Mouse (Mus musculus) liver, embryonic 11.5 days (tissue): ENCODE results near the gene Rnf4. TPM values are rescaled to one million over a fixed set of nuclear protein-coding genes. Genes with fewer than 3 reads are reported as not detected.

Experiments
- ATAC-seq: fragments of 200-750 bp; cut with Nextera tagmentation; replicated peaks from 2 replicates; pipeline ENCODE4 v1.8.0; 2017; ENCODE audit warnings: moderate number of reproducible peaks, mild to moderate bottlenecking, moderate TSS enrichment, moderate library complexity; ENCODE audit not compliant: low FRiP score
- DNase-seq: peaks from one replicate; pipeline ENCODE4 v3.0.0-alpha.2; 2017; ENCODE audit warnings: low spot score
- H3K27ac ChIP-seq: fragments of 300-500 bp; sonication (generic); 2 replicates; pipeline ENCODE4 v1.5.1; 2014; ENCODE audit warnings: mild to moderate bottlenecking, low read depth, low read length, control low read depth
- H3K27me3 ChIP-seq: fragments of 300-500 bp; sonication (generic); replicated peaks from 2 replicates; pipeline ENCODE4 v1.6.1; 2014; ENCODE audit warnings: low read length, mixed read lengths; ENCODE audit not compliant: control insufficient read depth, insufficient read depth
- H3K36me3 ChIP-seq: fragments of 300-500 bp; sonication (generic); 2 replicates; pipeline ENCODE4 v1.6.1; 2014; ENCODE audit warnings: mild to moderate bottlenecking, low read length, moderate library complexity, mixed read lengths; ENCODE audit not compliant: control insufficient read depth, insufficient read depth
- H3K4me1 ChIP-seq: fragments of 300-500 bp; sonication (generic); replicated peaks from 2 replicates; pipeline ENCODE4 v1.6.1; 2014; ENCODE audit warnings: low read length, mixed read lengths; ENCODE audit not compliant: control insufficient read depth, insufficient read depth
- H3K4me2 ChIP-seq: fragments of 300-500 bp; sonication (generic); 2 replicates; pipeline ENCODE4 v1.6.1; 2014; ENCODE audit warnings: mild to moderate bottlenecking, control low read depth, moderate library complexity
- H3K4me3 ChIP-seq: fragments of 300-500 bp; sonication (generic); 2 replicates; pipeline ENCODE4 v1.5.1; 2014; ENCODE audit warnings: low read depth, low read length, control low read depth
- H3K9ac ChIP-seq: fragments of 300-500 bp; sonication (generic); 2 replicates; pipeline ENCODE4 v1.6.1; 2014; ENCODE audit warnings: low read depth, low read length, control low read depth
- H3K9me3 ChIP-seq: fragments of 300-500 bp; sonication (generic); 2 replicates; pipeline ENCODE4 v1.6.1; 2016; ENCODE audit warnings: low read length, inconsistent platforms, mixed read lengths; ENCODE audit not compliant: control insufficient read depth
- WGBS: fragments of 180-500 bp; shearing (Covaris S2); extraction: QIAGEN DNeasy Blood & Tissue Kit; methylation state at CpG from one replicate; pipeline ENCODE4 v1.1.7; 2014; 5-methylcytosine and 5-hydroxymethylcytosine counted together
- polyA plus RNA-seq: library from polyadenylated mRNA; unstranded; fragments of >200 nt; fragmentation: Nextera tagmentation; extraction: Ambion mirVana; gene quantifications from 2 replicates; pipeline ENCODE4 v1.2.1, GENCODE M21; 2014

Rnf4 gene
- polyA plus RNA-seq, 1 experiment from 2014 or later = 151 TPM

DNA sequence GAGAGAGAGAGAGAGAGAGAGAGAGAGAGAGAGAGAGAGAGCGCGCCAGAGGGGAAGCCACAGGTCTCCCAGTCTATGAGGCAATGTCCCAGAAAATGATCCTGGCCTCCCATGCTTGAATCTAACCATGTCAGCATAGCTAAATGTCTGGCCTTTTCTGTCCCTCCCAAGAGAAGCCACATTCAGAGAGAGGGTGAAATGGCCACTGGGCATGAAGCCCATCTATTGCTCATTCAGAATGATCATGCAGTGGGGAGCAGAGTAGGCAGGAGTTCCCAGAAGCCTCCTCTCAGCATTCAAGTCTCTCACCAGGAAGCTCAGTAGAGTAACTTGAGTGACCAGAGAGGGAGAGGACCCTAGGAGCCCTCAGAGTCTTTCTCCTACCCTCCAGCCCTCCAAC is 40.9 kb upstream of the Rnf4 start:
- no peak overlapping the region for H3K27ac ChIP-seq
- no peaks in the 10 kb centered on the region for H3K36me3 ChIP-seq
- WGBS = 78% methylated on average over 2 of the region's 2 CpGs
- no peaks in the 10 kb centered on the region for H3K4me1 ChIP-seq
- ATAC-seq (no peak), DNase-seq (no peak)
- H3K4me3 ChIP-seq = no peak overlapping the region
- H3K4me2 ChIP-seq = no peak overlapping the region
- H3K27me3 ChIP-seq = peaks cover 12% of the 10 kb centered on the region
- H3K9me3 ChIP-seq = no peaks in the 10 kb centered on the region
- no peak overlapping the region for H3K9ac ChIP-seq

DNA sequence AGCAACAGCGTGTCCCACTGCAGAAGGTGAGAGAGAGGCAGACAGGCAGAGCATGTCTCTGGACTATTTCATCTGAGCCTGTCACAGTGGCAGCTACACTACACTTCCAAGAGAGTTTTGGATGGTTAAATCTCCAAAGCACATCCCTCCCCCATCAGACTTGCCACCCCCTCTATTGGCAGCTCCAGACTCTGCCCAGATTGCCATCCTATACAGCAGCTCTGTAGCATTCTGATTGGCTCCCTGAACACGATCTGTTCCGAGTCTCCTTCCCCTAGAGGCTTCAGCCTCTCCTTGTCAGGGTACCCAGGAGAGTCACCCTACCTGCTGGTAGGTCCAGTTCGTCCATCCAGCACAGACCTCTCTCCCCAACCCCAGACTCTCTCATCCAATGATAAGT is 38.0 kb upstream of the Rnf4 start:
- no peaks in the 10 kb centered on the region for H3K36me3 ChIP-seq
- no peaks in the 10 kb centered on the region for H3K27me3 ChIP-seq
- H3K4me3 ChIP-seq = no peak overlapping the region
- no peak overlapping the region for H3K27ac ChIP-seq
- no peaks in the 10 kb centered on the region for H3K9me3 ChIP-seq
- DNase-seq (no peak), ATAC-seq (no peak)
- H3K9ac ChIP-seq = no peak overlapping the region
- H3K4me2 ChIP-seq = no peak overlapping the region
- H3K4me1 ChIP-seq = no peaks in the 10 kb centered on the region
- WGBS = 50% methylated on average over 4 of the region's 4 CpGs

DNA sequence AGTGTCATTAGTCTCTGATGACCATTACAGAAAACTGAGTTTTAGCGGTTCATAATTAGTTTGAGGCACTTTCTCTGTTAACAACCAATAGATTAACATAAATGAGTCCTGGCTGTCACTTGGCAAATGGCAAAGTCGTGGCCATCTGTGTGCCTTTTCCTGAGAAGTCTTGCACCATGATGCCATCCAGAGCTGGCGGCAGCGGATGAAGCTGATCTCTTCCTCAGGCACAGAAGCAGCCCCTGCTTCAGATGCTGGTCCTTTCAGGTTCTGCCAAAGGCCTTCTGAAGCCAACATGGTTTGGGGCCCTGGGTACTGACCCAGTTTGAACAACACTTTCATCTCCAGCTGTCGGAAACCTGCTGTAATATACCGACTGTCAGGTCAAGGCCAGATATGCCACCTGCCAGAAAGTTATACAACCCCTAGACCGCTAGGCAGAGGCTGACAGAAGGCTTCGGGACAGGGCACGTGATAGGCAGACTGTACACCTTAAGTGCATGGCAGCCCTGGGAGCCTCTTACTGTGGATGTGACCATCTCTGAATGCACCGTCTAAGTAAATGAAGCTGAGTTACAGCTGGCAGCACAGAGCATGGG is 37.1 kb upstream of the Rnf4 start:
- no peaks in the 10 kb centered on the region for H3K9me3 ChIP-seq
- H3K4me3 ChIP-seq = no peak overlapping the region
- no peaks in the 10 kb centered on the region for H3K27me3 ChIP-seq
- ATAC-seq (no peak), DNase-seq (no peak)
- no peak overlapping the region for H3K27ac ChIP-seq
- no peaks in the 10 kb centered on the region for H3K4me1 ChIP-seq
- H3K36me3 ChIP-seq = no peaks in the 10 kb centered on the region
- H3K9ac ChIP-seq = no peak overlapping the region
- no peak overlapping the region for H3K4me2 ChIP-seq
- 75% methylated on average over 10 of the region's 10 CpGs for WGBS

DNA sequence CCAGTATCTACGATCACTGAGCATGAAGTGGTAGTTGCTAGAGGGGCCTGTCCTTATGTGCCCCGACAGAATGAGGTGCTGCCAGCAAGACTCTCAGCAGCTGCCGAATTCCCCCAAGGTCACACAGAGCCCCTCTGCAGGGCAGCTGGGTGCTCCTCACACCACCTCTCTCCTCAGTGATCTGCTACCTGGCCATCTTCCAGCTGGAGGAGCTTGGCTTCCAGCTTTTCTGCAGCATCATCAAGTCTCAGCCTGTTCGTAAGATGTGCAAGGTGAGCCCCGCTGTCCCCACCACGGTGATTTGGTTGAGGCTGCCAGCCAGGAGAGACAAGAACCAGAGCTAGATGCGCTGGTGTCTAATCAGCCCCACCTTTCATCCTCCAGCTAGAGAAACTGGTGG is 33.7 kb upstream of the Rnf4 start:
- no peak for DNase-seq
- Histone ChIP-seq H3K9me3 (no peaks in the 10 kb centered on the region), H3K9ac (no peak overlapping the region), H3K4me3 (no peak overlapping the region), H3K27ac (no peak overlapping the region), H3K36me3 (no peaks in the 10 kb centered on the region), H3K4me2 (no peak overlapping the region), H3K4me1 (no peaks in the 10 kb centered on the region), H3K27me3 (no peaks in the 10 kb centered on the region; the same call in 1 of the 2 replicates)
- WGBS = 74% methylated on average over 7 of the region's 7 CpGs
- ATAC-seq = no peak

DNA sequence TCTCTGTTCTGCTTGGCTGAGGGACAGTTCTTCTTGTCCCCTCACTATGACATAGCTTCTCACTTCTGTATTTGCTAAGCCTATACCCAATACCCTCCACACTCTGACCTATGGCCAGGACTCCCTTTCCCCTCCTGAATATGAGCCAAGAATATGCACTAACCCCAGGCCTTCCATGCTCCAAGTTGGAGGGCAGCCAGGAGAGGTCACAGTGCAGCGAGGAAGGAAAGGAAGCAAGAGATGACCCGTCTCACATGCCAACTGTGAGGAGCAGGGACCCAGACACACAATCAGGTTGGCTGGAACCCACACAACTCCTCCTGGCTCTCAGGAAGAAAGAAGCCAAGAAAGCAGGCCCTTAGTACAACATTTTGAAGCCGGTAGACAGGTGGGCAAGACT is 27.1 kb upstream of the Rnf4 start:
- Histone ChIP-seq H3K27me3 (no peaks in the 10 kb centered on the region; the same call in 1 of the 2 replicates), H3K27ac (no peak overlapping the region), H3K4me3 (no peak overlapping the region), H3K36me3 (no peaks in the 10 kb centered on the region), H3K4me2 (no peak overlapping the region), H3K4me1 (no peaks in the 10 kb centered on the region), H3K9me3 (no peaks in the 10 kb centered on the region), H3K9ac (no peak overlapping the region)
- WGBS = 69% methylated on average over 3 of the region's 3 CpGs
- DNase-seq (no peak), ATAC-seq (no peak)

DNA sequence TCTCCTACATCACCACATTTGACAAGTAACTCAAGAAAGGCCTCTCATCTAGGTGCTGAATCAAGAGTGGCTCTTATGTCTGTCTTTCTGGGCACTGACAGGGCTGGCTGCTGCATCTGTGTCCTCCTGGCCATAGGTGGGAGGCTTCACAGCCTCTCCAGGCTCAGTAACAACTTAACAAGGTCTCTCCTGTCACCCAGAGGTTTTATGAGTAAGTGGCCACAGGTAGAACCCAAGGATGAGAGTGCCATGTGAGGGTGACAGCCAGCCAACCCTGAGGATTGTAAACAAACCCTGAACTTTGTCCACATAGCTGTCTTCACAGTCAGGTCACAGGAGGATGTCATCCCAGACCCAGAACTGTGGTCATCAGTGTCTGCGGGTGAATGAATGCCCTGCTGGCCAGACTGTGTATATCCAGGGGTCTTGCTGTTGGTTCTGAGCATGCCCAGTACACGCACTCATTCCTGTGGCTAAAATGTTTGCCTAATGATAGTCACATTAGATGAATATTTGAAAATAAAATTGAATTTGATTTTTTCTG is 16.5 kb upstream of the Rnf4 start:
- H3K27ac ChIP-seq = no peak overlapping the region
- no peak overlapping the region for H3K4me3 ChIP-seq
- no peak for DNase-seq
- H3K9me3 ChIP-seq = no peaks in the 10 kb centered on the region
- H3K9ac ChIP-seq = no peak overlapping the region
- no peaks in the 10 kb centered on the region for H3K36me3 ChIP-seq
- H3K4me2 ChIP-seq = no peak overlapping the region
- H3K4me1 ChIP-seq = no peaks in the 10 kb centered on the region
- 50% methylated on average over 2 of the region's 2 CpGs for WGBS
- no peak for ATAC-seq
- no peaks in the 10 kb centered on the region for H3K27me3 ChIP-seq

DNA sequence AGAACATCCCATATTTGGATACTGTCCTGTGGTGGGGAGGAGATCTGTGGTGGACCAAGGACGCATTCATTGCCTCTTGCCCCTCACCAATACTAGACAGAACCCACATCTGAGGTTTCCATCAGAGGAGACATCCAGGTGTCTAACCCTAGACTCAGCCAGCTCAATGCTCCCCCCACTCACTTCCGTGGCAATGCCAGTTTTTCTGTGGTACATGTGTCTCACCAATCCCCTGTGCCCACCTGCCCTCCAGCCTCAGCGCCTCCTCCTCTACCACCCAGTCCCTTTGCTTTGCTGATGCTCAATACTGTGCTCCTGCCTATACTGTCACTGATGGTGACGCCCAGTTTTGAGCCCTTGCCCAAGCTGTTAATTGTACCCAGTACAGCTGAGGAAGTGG is 14.9 kb upstream of the Rnf4 start:
- no peak overlapping the region for H3K27ac ChIP-seq
- H3K9me3 ChIP-seq = no peaks in the 10 kb centered on the region
- H3K9ac ChIP-seq = no peak overlapping the region
- no peak overlapping the region for H3K4me2 ChIP-seq
- DNase-seq (no peak), ATAC-seq (no peak)
- no peaks in the 10 kb centered on the region for H3K27me3 ChIP-seq
- no peaks in the 10 kb centered on the region for H3K36me3 ChIP-seq
- H3K4me3 ChIP-seq = no peak overlapping the region
- 76% methylated on average over 4 of the region's 4 CpGs for WGBS
- H3K4me1 ChIP-seq = no peaks in the 10 kb centered on the region

DNA sequence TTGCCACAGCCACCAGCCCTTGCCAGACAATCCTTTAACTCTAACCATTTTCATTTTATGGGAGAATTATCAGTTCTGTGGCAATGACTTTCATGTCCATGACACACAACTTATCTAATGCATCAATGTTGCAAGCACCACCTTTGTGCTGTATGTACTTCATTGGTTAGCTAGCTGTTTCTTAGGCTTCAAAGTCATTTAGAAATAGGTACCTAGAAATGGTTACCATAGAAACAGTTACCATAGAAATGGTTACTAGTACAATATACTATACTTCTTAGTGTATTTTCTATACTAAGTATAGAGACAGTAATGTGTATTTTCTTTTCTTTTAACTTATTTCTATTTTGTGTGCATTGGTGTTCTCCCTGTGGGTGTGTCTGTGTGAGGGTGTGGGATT is 10.8 kb upstream of the Rnf4 start:
- DNase-seq = no peak
- H3K9me3 ChIP-seq = peaks cover 2% of the 10 kb centered on the region; the same call in 1 of the 2 replicates
- no peaks in the 10 kb centered on the region for H3K4me1 ChIP-seq

DNA sequence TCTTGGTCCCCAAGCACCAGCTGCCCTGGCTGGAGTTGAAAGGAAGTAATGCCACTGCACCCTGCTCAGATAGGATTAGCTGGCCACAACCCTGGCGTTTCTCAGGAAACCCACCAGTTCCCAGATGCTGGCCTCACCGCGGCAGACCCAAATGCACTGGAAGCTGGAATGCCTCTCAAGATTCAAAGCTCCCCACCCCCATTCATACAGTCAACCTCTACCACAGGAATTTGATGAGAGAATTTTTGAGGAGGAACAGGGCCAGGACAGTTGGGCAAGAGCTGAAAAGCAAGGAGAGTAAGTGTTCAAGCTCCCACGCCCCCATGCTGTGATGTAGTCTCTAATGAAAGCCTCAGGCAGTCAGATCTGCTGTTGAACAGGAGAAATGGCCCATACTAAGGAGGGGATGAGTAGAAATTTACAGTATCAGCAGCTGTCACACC is 9.8 kb upstream of the Rnf4 start:
- DNase-seq (no peak), ATAC-seq (peak; percentile 18; the same call in 1 of the 2 replicates)
- H3K27ac ChIP-seq = no peak overlapping the region
- H3K4me2 ChIP-seq = peak overlapping the region; percentile 51
- H3K27me3 ChIP-seq = no peaks in the 10 kb centered on the region; the same call in 1 of the 2 replicates
- H3K9me3 ChIP-seq = peaks cover 3% of the 10 kb centered on the region; the same call in 1 of the 2 replicates
- no peak overlapping the region for H3K4me3 ChIP-seq
- peak overlapping the region; percentile 17; the same call in 1 of the 2 replicates for H3K9ac ChIP-seq
- no peaks in the 10 kb centered on the region for H3K36me3 ChIP-seq
- WGBS = 20% methylated on average over 4 of the region's 4 CpGs
- no peaks in the 10 kb centered on the region for H3K4me1 ChIP-seq

More for the DNA sequence above, 10.8 kb upstream of the Rnf4 start:
- Histone ChIP-seq H3K4me3 (no peak overlapping the region), H3K9ac (no peak overlapping the region), H3K27ac (no peak overlapping the region), H3K4me2 (no peak overlapping the region), H3K36me3 (no peaks in the 10 kb centered on the region), H3K27me3 (no peaks in the 10 kb centered on the region; the same call in 1 of the 2 replicates)
- ATAC-seq = no peak
